Mouse (Mus musculus) lung, postnatal 0 days (tissue): ENCODE results near the gene Gjd3.

Experiments used
- CTCF ChIP-seq: IDR thresholded peaks from 2 replicates; pipeline ENCODE4 v1.5.1; 2016; ENCODE audit warnings: antibody characterized with exemption, mild to moderate bottlenecking
- EP300 ChIP-seq: IDR thresholded peaks from 2 replicates; pipeline ENCODE4 v1.6.1; 2016; ENCODE audit warnings: antibody characterized with exemption, mild to moderate bottlenecking, control low read depth

DNA sequence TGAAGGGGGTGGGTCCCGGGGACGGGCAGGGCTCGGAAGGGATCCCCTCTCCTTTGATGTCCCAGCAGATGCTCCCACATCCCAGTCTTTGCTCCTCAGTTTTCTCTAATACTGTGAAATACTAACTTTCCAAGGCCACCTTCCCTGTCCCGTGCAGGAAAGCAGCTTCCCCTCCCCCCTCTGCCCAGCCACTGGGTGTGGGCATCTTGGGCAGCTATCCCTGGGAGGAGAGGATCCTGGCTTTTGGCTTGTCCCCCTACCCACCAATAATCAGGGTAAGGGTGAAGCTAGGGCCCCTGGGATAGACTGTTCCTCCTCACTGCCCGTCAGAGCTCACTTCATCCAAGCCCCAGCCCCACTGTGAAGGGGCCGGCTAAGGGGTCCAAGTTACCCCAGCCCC, 8.6 kb downstream of the Gjd3 start:
- no peak for TF ChIP-seq CTCF
- TF ChIP-seq EP300, result no peak
